9 mouse cellular contexts compared by ENCODE assay signal in genomic region chr19:37561106-37561892, GRCm38 (mm10). TPM values are rescaled to one million over a fixed set of nuclear protein-coding genes. Genes with fewer than 3 reads are reported as not detected.
DNase-seq lines count a peak whose midpoint lies in the region; TF ChIP-seq lines count a peak whose summit lies in the region.
"Had no signal": no experiment of that assay in that cellular context is flagged by ENCODE, and none has a peak within 500 bp of the region (broad histone marks: within the 10 kb centered on the region; RNA-seq: fewer than 3 reads in every experiment).

No protein-coding gene starts in this region.

- H3K79me2 ChIP-seq in macrophage (ENCODE audit: inconsistent target) = peaks cover 100% of the 10 kb centered on the region

- no peaks in the 10 kb centered on the region for H3K36me3 ChIP-seq in macrophage (ENCODE audit: inconsistent target)

- H3K27ac ChIP-seq in gastrocnemius, adult 2 months = peak overlapping the region; percentile 84
- H3K27ac ChIP-seq in macrophage = peak overlapping the region; percentile 12; the same call in 1 of the 2 replicates

- no peak for DNase-seq in gastrocnemius, adult 2 months
- no peak for DNase-seq in gastrocnemius, postnatal 4 days (ENCODE audit: low spot score in 2 of 2)
- peak; percentile 29 for DNase-seq in brain, adult 2 months (ENCODE audit: low read depth, low spot score)
- peak; percentile 75 for DNase-seq in kidney, adult 9 months
- no peak for DNase-seq in cerebellum, adult 9-10 months
- DNase-seq in cerebellum, postnatal 14 days = no peak
- DNase-seq in cerebellum, adult 11 months = no peak
- DNase-seq: thymus, adult 18-20 months had no signal

- intact Hi-C loops in gastrocnemius, adult 2 months (cut with DNase I) = loop anchor here (10.0 kb wide), 1 partner anchor 46 kb away; no protein-coding TSS in a partner anchor

- H3K4me3 ChIP-seq in gastrocnemius, adult 2 months = no peak overlapping the region
- H3K4me3 ChIP-seq in macrophage (ENCODE audit: inconsistent target) = no peak overlapping the region

- TF ChIP-seq CTCF in gastrocnemius, adult 2 months (IDR thresholded peaks at IDR 0.05) = no peak

- 32% methylated on average over 10 of the region's 10 CpGs for WGBS in macrophage (ENCODE audit: missing documents)

RNA-seq across cellular contexts. Expression of gene Exoc6, which starts 11.1 kb away (rescaled TPM):
- 10 to 100 TPM; 51.3 to 67.3 TPM for total RNA-seq in gastrocnemius, adult 2 months (2021)
- total RNA-seq in gastrocnemius, postnatal 4 days (2021) = 10 to 100 TPM; 40.5 to 48.2 TPM
- 10 to 100 TPM in 21 of 26 experiments, 1 to 10 TPM in 5; 4.4 to 54.4 (median 39.2) TPM for total RNA-seq in macrophage (2018; cell fraction: chromatin; rRNA removed)
- 10 to 100 TPM; 11.9 to 25.9 (median 22.5) TPM for total RNA-seq in macrophage (2018; cell fraction: cytosol; rRNA removed)
- 10 to 100 TPM in 23 of 26 experiments, 1 to 10 TPM in 3; 7.6 to 46.1 (median 27.1) TPM for total RNA-seq in macrophage (2018; cell fraction: nucleus; rRNA removed)
- polyA plus RNA-seq in macrophage (2018) = 15.2 to 19.8 TPM (median 17.5 TPM) in 3 replicates

Comparison
In these comparisons a context has a peak if more than half of its experiments do, and no peak if none do; other contexts are left out.
1. DNase-seq: peak in brain, adult 2 months (single experiment) and kidney, adult 9 months (single experiment); none in gastrocnemius, adult 2 months (single experiment), gastrocnemius, postnatal 4 days (0 of 2), cerebellum, adult 9-10 months (single experiment), cerebellum, postnatal 14 days (0 of 2) and cerebellum, adult 11 months (single experiment).